14 mouse cellular contexts compared by ENCODE assay signal in the genomic region with DNA sequence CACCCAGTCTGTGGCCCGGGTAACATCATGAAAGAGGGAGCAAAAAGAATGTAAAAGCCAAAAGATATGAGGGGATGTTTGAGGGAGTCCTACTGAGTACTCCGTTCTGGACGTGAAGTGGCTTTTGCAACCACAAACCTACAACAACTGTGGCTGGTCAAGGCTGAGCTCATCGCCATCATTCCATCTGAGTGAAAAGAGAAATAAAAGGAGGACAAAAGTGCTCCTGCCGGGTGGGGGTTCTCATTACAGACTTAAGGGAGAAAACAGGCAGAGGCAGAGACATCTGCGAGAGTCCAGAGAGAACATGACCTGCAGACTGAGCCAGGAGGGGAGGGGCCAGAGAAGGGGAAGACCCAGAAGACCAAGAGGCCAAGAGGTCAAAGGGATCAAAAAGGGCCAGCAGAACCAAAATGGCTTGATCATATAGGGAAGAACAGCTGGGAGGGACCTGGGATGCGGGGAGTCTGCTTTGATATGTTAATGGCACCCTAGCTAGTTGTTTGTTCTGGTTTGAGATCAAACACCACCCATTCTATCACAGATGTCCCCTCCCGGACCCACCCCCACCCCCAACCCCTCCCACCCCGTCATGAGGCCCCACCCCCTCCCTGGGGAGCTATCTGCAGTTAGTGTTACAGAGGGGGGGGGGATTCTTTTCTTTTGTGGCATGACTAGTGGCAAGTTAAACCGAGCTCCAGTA. TPM values are rescaled to one million over a fixed set of nuclear protein-coding genes. Genes with fewer than 3 reads are reported as not detected.
DNase-seq lines count a peak whose midpoint lies in the region; ATAC-seq and TF ChIP-seq lines count a peak whose summit lies in the region.
"Had no signal": no experiment of that assay in that cellular context is flagged by ENCODE, and none has a peak within 500 bp of the region (broad histone marks: within the 10 kb centered on the region; RNA-seq: fewer than 3 reads in every experiment).

No protein-coding gene starts in this region.

- 8% methylated on average over 10 of the region's 10 CpGs for WGBS in hindbrain, embryonic 13.5 days
- 16% methylated on average over 10 of the region's 10 CpGs for WGBS in midbrain, postnatal 0 days

- in situ Hi-C loops in ES-E14 (cut with MboI; ENCODE audit: low sequenced_read_pairs in 2 of 2, unreplicated experiment in 2 of 2) = no loop called here

- ATAC-seq in hindbrain, embryonic 13.5 days (ENCODE audit: low FRiP score) = peak; percentile 52
- ATAC-seq in midbrain, postnatal 0 days (ENCODE audit: low FRiP score) = peak; percentile 31
- ATAC-seq: intestine, embryonic 15.5 days had no signal

- peak; percentile 93 for DNase-seq in ES-E14 (ENCODE audit: low read depth, low spot score)
- DNase-seq in embryo, embryonic 9.5 days (ENCODE audit: extremely low spot score) = peak; percentile 83
- DNase-seq in midbrain, postnatal 0 days (ENCODE audit: low spot score) = no peak
- DNase-seq in spleen, postnatal 14 days (ENCODE audit: low spot score in 2 of 2) = no peak
- DNase-seq in MN1 (ENCODE audit: low spot score) = no peak
- no peak for DNase-seq in right cerebral cortex, postnatal 14 days
- DNase-seq: adrenal gland, postnatal 10 days; cerebellum, adult 11 months; heart, adult 18-20 months; thymus, adult 18-20 months had no signal

- no peaks in the 10 kb centered on the region for H3K27me3 ChIP-seq in hindbrain, embryonic 13.5 days
- no peaks in the 10 kb centered on the region for H3K27me3 ChIP-seq in midbrain, postnatal 0 days (ENCODE audit: insufficient read depth, low read length)
- H3K27me3 ChIP-seq: intestine, embryonic 15.5 days had no signal

- no peaks in the 10 kb centered on the region for H3K36me3 ChIP-seq in ES-E14 (ENCODE audit: control insufficient read depth, insufficient read depth, low read length, poor library complexity, severe bottlenecking)
- no peaks in the 10 kb centered on the region for H3K36me3 ChIP-seq in hindbrain, embryonic 13.5 days
- H3K36me3 ChIP-seq in midbrain, postnatal 0 days (ENCODE audit: insufficient read depth, low read length) = no peaks in the 10 kb centered on the region
- H3K36me3 ChIP-seq: intestine, embryonic 15.5 days had no signal

- peak overlapping the region; percentile 68; the same call in 1 of the 2 replicates for H3K27ac ChIP-seq in ES-E14 (ENCODE audit: insufficient read depth, low read depth, low read length, poor library complexity, severe bottlenecking)
- H3K27ac ChIP-seq in hindbrain, embryonic 13.5 days = no peak overlapping the region
- H3K27ac ChIP-seq in midbrain, postnatal 0 days (ENCODE audit: low read depth, low read length) = no peak overlapping the region
- H3K27ac ChIP-seq: intestine, embryonic 15.5 days; left cerebral cortex, adult 2 months had no signal

- H3K4me1 ChIP-seq in ES-E14 (ENCODE audit: control insufficient read depth in 2 of 2, insufficient read depth in 2 of 2, low read length in 2 of 2, poor library complexity in 1 of 2) = peaks cover 3% of the 10 kb centered on the region in 2 experiments; a peak in 2 of 4 replicates
- peaks cover 3% of the 10 kb centered on the region; the same call in 1 of the 2 replicates for H3K4me1 ChIP-seq in hindbrain, embryonic 13.5 days (replicated peaks)
- H3K4me1 ChIP-seq in midbrain, postnatal 0 days (ENCODE audit: insufficient read depth, low read length) = no peaks in the 10 kb centered on the region
- H3K4me1 ChIP-seq: intestine, embryonic 15.5 days had no signal

- TF ChIP-seq CTCF in midbrain, postnatal 0 days (IDR thresholded peaks at IDR 0.05) = no peak

- no peak overlapping the region; the same call in 1 of the 2 replicates for H3K9ac ChIP-seq in ES-E14 (ENCODE audit: insufficient read depth, low read depth, low read length, poor library complexity, severe bottlenecking)
- no peak overlapping the region for H3K9ac ChIP-seq in hindbrain, embryonic 13.5 days
- H3K9ac ChIP-seq in midbrain, postnatal 0 days (replicated peaks; ENCODE audit: low read length, poor library complexity, severe bottlenecking) = no peak overlapping the region
- H3K9ac ChIP-seq: intestine, embryonic 15.5 days had no signal

- peak overlapping the region; percentile 38 for H3K4me2 ChIP-seq in hindbrain, embryonic 13.5 days
- 0 out of 2 replicates have a peak overlapping the region, but pooled peaks have one; percentile 22 for H3K4me2 ChIP-seq in midbrain, postnatal 0 days (ENCODE audit: low read depth, low read length, poor library complexity, severe bottlenecking)
- H3K4me2 ChIP-seq: intestine, embryonic 15.5 days had no signal

- H3K9me3 ChIP-seq in ES-E14 (ENCODE audit: control insufficient read depth, insufficient read depth, low read depth, low read length) = no peaks in the 10 kb centered on the region
- peaks cover 7% of the 10 kb centered on the region; the same call in 1 of the 2 replicates for H3K9me3 ChIP-seq in hindbrain, embryonic 13.5 days
- H3K9me3 ChIP-seq in midbrain, postnatal 0 days (ENCODE audit: low read length) = no peaks in the 10 kb centered on the region
- H3K9me3 ChIP-seq: intestine, embryonic 15.5 days had no signal

- peak overlapping the region; percentile 28 to 53; a peak in 3 of 4 replicates for H3K4me3 ChIP-seq in ES-E14 (ENCODE audit: insufficient read depth in 1 of 2, low read depth in 1 of 2, low read length in 2 of 2, poor library complexity in 1 of 2, severe bottlenecking in 1 of 2)
- H3K4me3 ChIP-seq in hindbrain, embryonic 13.5 days = no peak overlapping the region
- no peak overlapping the region for H3K4me3 ChIP-seq in midbrain, postnatal 0 days (ENCODE audit: low read depth, low read length)
- H3K4me3 ChIP-seq: intestine, embryonic 15.5 days; left cerebral cortex, adult 2 months had no signal

TF ChIP-seq in ES-E14, 5 proteins besides CTCF, POLR2A, EP300 and RAD21:
- TF ChIP-seq MAFK (IDR thresholded peaks at IDR 0.05; ENCODE audit: insufficient read depth, low read depth, low read length) = no peak
- TF ChIP-seq ZNF384 (IDR thresholded peaks at IDR 0.05; ENCODE audit: low read depth, low read length) = no peak
- no peak for TF ChIP-seq CHD2 (IDR thresholded peaks at IDR 0.05; ENCODE audit: low read depth, low read length)
- no peak for TF ChIP-seq ZC3H11A (IDR thresholded peaks at IDR 0.05; ENCODE audit: borderline replicate concordance, low read depth, low read length)
- TF ChIP-seq HCFC1 (IDR thresholded peaks at IDR 0.05; ENCODE audit: borderline replicate concordance, insufficient read depth, low read length) = no peak

RNA-seq across cellular contexts. Expression of a gene that starts 7.3 kb away (rescaled TPM):
- total RNA-seq in ES-E14 (2012; rRNA removed) = 1.1 and 1.8 TPM in 2 replicates
- 46.1 and 48.6 TPM in 2 replicates for polyA plus RNA-seq in hindbrain, embryonic 13.5 days (2015; fragmentation: Nextera tagmentation; extraction: Ambion mirVana)
- total RNA-seq in midbrain, postnatal 0 days (2014; rRNA removed) = 48.1 and 48.7 TPM in 2 replicates
- 36.0 and 37.0 TPM in 2 replicates for polyA plus RNA-seq in midbrain, postnatal 0 days (2015; fragmentation: Nextera tagmentation; extraction: Ambion mirVana)
- total RNA-seq: MEL had no signal

Comparison
In these comparisons a context has a peak if more than half of its experiments do, and no peak if none do; other contexts are left out.
1. DNase-seq: peak in ES-E14 (single experiment) and embryo, embryonic 9.5 days (single experiment); none in midbrain, postnatal 0 days (single experiment), spleen, postnatal 14 days (0 of 2), MN1 (single experiment) and right cerebral cortex, postnatal 14 days (single experiment).
2. H3K4me3 ChIP-seq: peak in ES-E14 (2 of 2); none in hindbrain, embryonic 13.5 days (single experiment) and midbrain, postnatal 0 days (single experiment).
3. RNA of a gene that starts 7.3 kb away (total RNA-seq): 48.1 to 48.7 TPM in midbrain, postnatal 0 days; 1.1 to 1.8 TPM in ES-E14; every median in the first group is over 10 times any median in the second.